Mouse (Mus musculus): ENCODE results near the gene Plac9a.
"Not testable (repeated sequence)": the region's sequence is repeated elsewhere in the genome, so short reads cannot be mapped to it uniquely, and the experiment has no call there.

Gene Plac9a

GRCm38 (mm10) chr14:25866384-25866783 is 36.5 kb downstream of the Plac9a start:
- no peak for DNase-seq (ENCODE audit: extremely low read depth, low read depth, low spot score)

GRCm38 (mm10) chr14:25865251-25865650 is 37.6 kb downstream of the Plac9a start:
- DNase-seq (ENCODE audit: extremely low read depth, low read depth, low spot score), result no peak

DNA sequence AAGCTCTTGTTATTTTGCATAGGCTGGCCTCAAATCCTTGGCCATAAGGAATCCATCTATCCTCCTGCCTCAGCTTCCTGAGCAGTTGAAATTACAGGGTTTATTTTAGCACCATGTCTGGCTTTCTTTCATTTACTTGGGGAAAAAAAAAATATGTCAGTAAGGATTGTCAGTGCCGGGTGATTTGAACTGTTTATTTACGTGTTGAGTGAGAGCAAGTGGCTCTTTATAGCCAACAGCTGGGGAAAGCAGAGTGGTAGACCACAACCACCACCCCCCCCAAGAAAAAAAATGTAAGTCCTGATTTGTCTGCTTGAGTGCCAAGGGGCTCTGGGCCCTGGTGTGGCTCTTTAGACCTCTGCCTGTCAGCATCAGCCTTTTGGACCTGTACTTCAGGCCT is 39.2 kb downstream of the Plac9a start:
- no peak for DNase-seq (ENCODE audit: extremely low read depth, low read depth, low spot score)

GRCm38 (mm10) chr14:25861771-25862530 is 40.9 kb downstream of the Plac9a start:
- no peak for DNase-seq (ENCODE audit: extremely low read depth, low read depth, low spot score)

- DNase-seq (ENCODE audit: extremely low read depth, low read depth, low spot score), result no peak
Observed at GRCm38 (mm10) chr14:25857940-25858339, 45.0 kb downstream of the Plac9a start.

GRCm38 (mm10) chr14:25857168-25857621 is 45.7 kb downstream of the Plac9a start:
- no peak for DNase-seq (ENCODE audit: extremely low read depth, low read depth, low spot score)

GRCm38 (mm10) chr14:25855241-25855885 is 47.5 kb downstream of the Plac9a start:
- peak; percentile 57 for DNase-seq (ENCODE audit: extremely low read depth, low read depth, low spot score)

- no peak for DNase-seq (ENCODE audit: extremely low read depth, low read depth, low spot score)
Observed at GRCm38 (mm10) chr14:25853717-25854452, 49.0 kb downstream of the Plac9a start.

GRCm38 (mm10) chr14:25853295-25853694 is 49.6 kb downstream of the Plac9a start:
- no peak for DNase-seq (ENCODE audit: extremely low read depth, low read depth, low spot score)

GRCm38 (mm10) chr14:25852121-25852561 is 50.8 kb downstream of the Plac9a start:
- DNase-seq (ENCODE audit: extremely low read depth, low read depth, low spot score), result no peak

GRCm38 (mm10) chr14:25851189-25851588 is 51.7 kb downstream of the Plac9a start:
- DNase-seq (ENCODE audit: extremely low read depth, low read depth, low spot score), result no peak

GRCm38 (mm10) chr14:25850433-25850832 is 52.5 kb downstream of the Plac9a start:
- no peak for DNase-seq (ENCODE audit: extremely low read depth, low read depth, low spot score)

GRCm38 (mm10) chr14:25848708-25849107 is 54.2 kb downstream of the Plac9a start:
- not testable (repeated sequence) for DNase-seq (ENCODE audit: extremely low read depth, low read depth, low spot score)

- DNase-seq (ENCODE audit: extremely low read depth, low read depth, low spot score), result no peak
Observed at GRCm38 (mm10) chr14:25848237-25848636, 54.7 kb downstream of the Plac9a start.

- DNase-seq (ENCODE audit: extremely low read depth, low read depth, low spot score), result no peak
Observed at GRCm38 (mm10) chr14:25847660-25848059, 55.2 kb downstream of the Plac9a start.

- DNase-seq (ENCODE audit: extremely low read depth, low read depth, low spot score), result no peak
Observed at GRCm38 (mm10) chr14:25846516-25846915, 56.4 kb downstream of the Plac9a start.

DNA sequence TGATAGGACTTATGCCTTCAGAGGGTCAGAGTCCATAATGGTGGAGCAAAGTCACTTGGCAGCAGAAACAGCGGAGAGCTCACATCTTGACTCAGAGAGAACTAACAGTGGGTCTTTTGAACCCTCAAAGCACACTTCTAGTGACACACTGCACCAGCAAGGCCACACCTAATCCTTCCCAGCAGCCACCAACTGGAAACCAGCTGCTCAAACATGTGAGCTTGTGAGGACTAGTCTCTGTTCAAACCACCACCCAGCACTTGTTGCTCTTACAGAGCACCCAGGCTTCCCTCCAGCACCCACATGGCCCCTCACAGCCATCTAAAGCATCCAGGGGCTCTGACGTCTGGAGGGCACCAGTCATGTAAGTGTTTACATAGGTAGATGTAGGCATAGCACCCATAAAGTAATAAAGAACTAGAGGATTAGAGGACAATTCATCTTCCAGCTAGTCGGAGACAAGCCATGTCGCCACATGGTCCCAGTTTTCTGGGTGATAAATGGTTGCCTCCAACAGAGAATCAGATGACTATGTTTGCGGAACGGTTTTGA is 57.0 kb downstream of the Plac9a start:
- no peak for DNase-seq (ENCODE audit: extremely low read depth, low read depth, low spot score)

GRCm38 (mm10) chr14:25844372-25844771 is 58.5 kb downstream of the Plac9a start:
- DNase-seq (ENCODE audit: extremely low read depth, low read depth, low spot score), result no peak

DNA sequence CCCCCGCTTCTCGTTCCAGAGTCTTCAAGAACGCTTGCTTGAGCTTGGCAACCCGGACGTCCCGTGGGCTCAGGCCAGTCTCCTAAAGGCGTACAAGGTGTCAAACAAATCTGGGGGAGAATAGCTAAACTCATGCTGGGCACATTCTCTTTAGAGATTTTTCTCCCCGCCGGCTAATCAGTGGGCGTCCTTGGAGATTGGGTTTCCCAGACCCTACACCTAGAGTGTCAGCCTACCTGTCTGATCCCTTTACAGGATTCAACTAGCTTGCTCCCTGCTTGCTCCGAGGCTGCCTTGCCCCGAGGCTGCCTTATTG is 60.3 kb downstream of the Plac9a start:
- DNase-seq (ENCODE audit: extremely low read depth, low read depth, low spot score), result no peak

DNA sequence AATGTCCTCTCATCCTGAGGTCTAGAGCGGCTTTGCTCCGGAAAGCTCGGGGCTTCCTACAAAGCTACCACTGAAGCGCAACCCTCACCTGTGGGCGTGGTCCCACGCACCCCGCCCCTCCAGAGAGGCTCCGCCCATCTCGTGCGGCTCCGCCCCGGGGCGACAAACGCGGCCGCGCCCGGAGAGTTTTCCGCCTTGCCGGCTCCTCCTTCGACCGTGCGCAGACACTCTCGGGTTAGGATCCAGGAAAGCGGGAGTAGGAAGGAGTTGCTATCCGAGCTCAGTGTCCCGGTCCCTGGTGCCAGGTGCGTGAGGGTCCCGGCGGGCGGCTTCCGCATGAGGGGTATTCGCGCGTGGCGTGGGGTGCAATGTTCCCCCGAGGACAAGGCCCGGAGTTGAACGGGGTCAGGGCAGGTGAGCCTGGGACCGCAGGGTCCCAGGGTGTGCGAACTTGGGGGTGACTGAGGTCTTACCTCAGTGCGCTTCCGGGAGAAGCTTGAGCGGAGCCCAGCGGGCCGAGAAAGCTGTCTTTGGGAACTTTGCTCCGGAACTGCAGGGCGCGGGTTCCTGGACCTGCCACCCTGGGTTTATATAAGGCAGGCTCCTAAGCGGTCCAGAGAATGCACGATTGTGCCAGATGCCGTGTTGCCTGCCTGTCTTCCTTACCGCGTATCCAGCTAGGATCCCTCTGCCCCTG is 60.8 kb downstream of the Plac9a start, which contains the start of gene Anxa11:
Gene Anxa11, plus strand, starts transcription at position 166 of the 697 bp plus-strand sequence.
- DNase-seq (ENCODE audit: extremely low read depth, low read depth, low spot score), result no peak

DNA sequence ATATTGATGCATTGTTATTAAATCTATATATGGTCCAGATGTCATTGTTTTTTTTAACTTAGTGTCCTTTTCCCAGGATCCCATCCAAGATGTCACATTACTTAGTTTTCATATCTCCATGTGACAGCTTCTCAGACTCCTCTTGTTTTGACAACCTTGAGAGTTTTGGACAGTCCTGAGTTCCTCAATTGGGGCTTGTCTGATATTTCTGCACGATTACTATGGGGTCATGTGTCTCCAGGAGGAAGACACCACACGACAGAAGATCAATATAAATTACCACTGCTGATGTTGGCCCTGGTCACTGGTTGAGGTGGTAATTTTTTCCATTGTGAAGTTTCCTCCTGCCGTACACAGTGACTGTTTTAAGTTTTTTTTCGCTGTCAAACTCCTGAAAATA is 61.3 kb downstream of the Plac9a start:
- DNase-seq (ENCODE audit: extremely low read depth, low read depth, low spot score), result no peak
